ENCODE assay signal across 13 mouse cellular contexts in genomic region chr4:22667733-22668381, GRCm38 (mm10).
DNase-seq lines count a peak whose midpoint lies in the region; ATAC-seq lines count a peak whose summit lies in the region.
"Had no signal": no experiment of that assay in that cellular context is flagged by ENCODE, and none has a peak within 500 bp of the region (broad histone marks: within the 10 kb centered on the region; RNA-seq: fewer than 3 reads in every experiment).

No protein-coding gene starts in this region.

- no peak overlapping the region for H3K4me3 ChIP-seq in forebrain, embryonic 14.5 days (ENCODE audit: low read depth, low read length)
- H3K4me3 ChIP-seq in midbrain, embryonic 10.5 days, result peak overlapping the region; percentile 35
- no peak overlapping the region for H3K4me3 ChIP-seq in neural tube, embryonic 15.5 days (replicated peaks)
- H3K4me3 ChIP-seq: left cerebral cortex, adult 2 months had no signal

- no peak overlapping the region for H3K9ac ChIP-seq in forebrain, embryonic 14.5 days (ENCODE audit: low read length)
- no peak overlapping the region for H3K9ac ChIP-seq in neural tube, embryonic 15.5 days (replicated peaks)

- no peaks in the 10 kb centered on the region for H3K27me3 ChIP-seq in forebrain, embryonic 14.5 days (replicated peaks; ENCODE audit: control insufficient read depth, insufficient read depth, low read length)
- H3K27me3 ChIP-seq in midbrain, embryonic 10.5 days (ENCODE audit: low read depth, poor library complexity, severe bottlenecking), result no peaks in the 10 kb centered on the region
- no peaks in the 10 kb centered on the region for H3K27me3 ChIP-seq in neural tube, embryonic 15.5 days (replicated peaks)

- WGBS in forebrain, embryonic 14.5 days, result 2% methylated on average over 7 of the region's 7 CpGs
- WGBS in midbrain, embryonic 10.5 days, result under 1% methylated on average over 7 of the region's 7 CpGs
- 4% methylated on average over 7 of the region's 7 CpGs for WGBS in neural tube, embryonic 15.5 days

- peaks cover 4% of the 10 kb centered on the region; the same call in 1 of the 2 replicates for H3K4me1 ChIP-seq in forebrain, embryonic 14.5 days (ENCODE audit: control insufficient read depth, insufficient read depth, low read length)
- H3K4me1 ChIP-seq in midbrain, embryonic 10.5 days, result peaks cover 24% of the 10 kb centered on the region
- H3K4me1 ChIP-seq in neural tube, embryonic 15.5 days, result peaks cover 4% of the 10 kb centered on the region; the same call in 1 of the 2 replicates

- no peaks in the 10 kb centered on the region for H3K9me3 ChIP-seq in forebrain, embryonic 14.5 days (replicated peaks; ENCODE audit: control insufficient read depth, low read length)
- H3K9me3 ChIP-seq in midbrain, embryonic 10.5 days (replicated peaks), result no peaks in the 10 kb centered on the region
- no peaks in the 10 kb centered on the region for H3K9me3 ChIP-seq in neural tube, embryonic 15.5 days (replicated peaks)

- H3K4me2 ChIP-seq in forebrain, embryonic 14.5 days (ENCODE audit: low read length), result peak overlapping the region; percentile 25; the same call in 1 of the 2 replicates
- peak overlapping the region; percentile 40 for H3K4me2 ChIP-seq in neural tube, embryonic 15.5 days

- no peaks in the 10 kb centered on the region for H3K36me3 ChIP-seq in forebrain, embryonic 14.5 days (ENCODE audit: control insufficient read depth, insufficient read depth, low read length)
- no peaks in the 10 kb centered on the region for H3K36me3 ChIP-seq in midbrain, embryonic 10.5 days
- H3K36me3 ChIP-seq in neural tube, embryonic 15.5 days, result no peaks in the 10 kb centered on the region

- peak; percentile 65 for DNase-seq in embryo, embryonic 10 days (ENCODE audit: low spot score)
- peak; percentile 66 for DNase-seq in forebrain, embryonic 14.5 days (ENCODE audit: low spot score)
- DNase-seq in midbrain, embryonic 10.5 days (ENCODE audit: low spot score), result peak; percentile 72
- no peak for DNase-seq in spleen, adult 12 weeks (ENCODE audit: low spot score)
- no peak for DNase-seq in cerebellum, adult 9-10 months
- DNase-seq: cerebellum, postnatal 14 days; heart, adult 18-20 months; heart, postnatal 4 days; kidney, postnatal 10 days; thymus, adult 2 months had no signal

- peak; percentile 88 for ATAC-seq in forebrain, embryonic 14.5 days
- ATAC-seq in neural tube, embryonic 15.5 days (ENCODE audit: low FRiP score), result peak; percentile 47; the same call in 1 of the 2 replicates
- no peak for ATAC-seq in erythroblast, adult 5-6 weeks (replicated peaks; ENCODE audit: low FRiP score, poor library complexity, severe bottlenecking)

- peak overlapping the region; percentile 33; the same call in 1 of the 2 replicates for H3K27ac ChIP-seq in forebrain, embryonic 14.5 days (ENCODE audit: low read depth, low read length)
- peak overlapping the region; percentile 76 for H3K27ac ChIP-seq in midbrain, embryonic 10.5 days (replicated peaks)
- H3K27ac ChIP-seq in neural tube, embryonic 15.5 days (replicated peaks), result no peak overlapping the region
- H3K27ac ChIP-seq: left cerebral cortex, adult 2 months had no signal

Comparison
In these comparisons a context has a peak if more than half of its experiments do, and no peak if none do; other contexts are left out.
1. DNase-seq: peak in embryo, embryonic 10 days (single experiment), forebrain, embryonic 14.5 days (single experiment) and midbrain, embryonic 10.5 days (single experiment); none in spleen, adult 12 weeks (single experiment) and cerebellum, adult 9-10 months (single experiment).